Mouse (Mus musculus): ENCODE measurements at regions not wholly inside any gene's neighbourhood (a gene's known extent, or its start where the extent isn't known, plus 50 kb on each side); places are given as distances from the start of the nearest gene placed in this dataset.
"Not testable (repeated sequence)": the region's sequence is repeated elsewhere in the genome, so short reads cannot be mapped to it uniquely, and the experiment has no call there.

GRCm38 (mm10) chr12:54519370-54519769 lies 137.0 kb downstream of the Sptssa start:
- DNase-seq (ENCODE audit: low spot score) = no peak

GRCm38 (mm10) chr12:54517265-54517664 lies 139.1 kb downstream of the Sptssa start:
- DNase-seq (ENCODE audit: low spot score) = no peak

DNA sequence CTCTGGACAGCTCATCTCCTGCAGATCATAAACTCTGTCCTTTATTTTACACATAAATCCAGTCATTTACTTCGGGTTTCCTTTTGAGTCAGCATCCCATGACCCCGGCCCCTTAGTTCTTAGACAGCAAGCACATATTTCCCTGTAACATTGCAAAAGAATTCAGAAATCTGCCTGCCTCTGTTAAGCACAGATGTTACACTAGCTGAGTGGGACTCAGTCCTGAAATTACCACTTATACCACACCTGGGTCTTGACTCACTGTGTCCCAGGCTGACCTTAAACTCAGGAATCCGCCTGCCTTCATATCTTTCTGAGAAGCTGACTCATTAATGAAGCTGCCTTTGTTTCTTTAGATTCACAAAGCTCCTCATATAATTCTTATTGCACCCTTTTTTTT lies 139.9 kb downstream of the Sptssa start:
- DNase-seq (ENCODE audit: low spot score) = no peak

- not testable (repeated sequence) for DNase-seq (ENCODE audit: low spot score)
These were observed 140.3 kb downstream of the Sptssa start for GRCm38 (mm10) chr12:54516039-54516438.

GRCm38 (mm10) chr12:54509903-54510302 lies 146.5 kb downstream of the Sptssa start:
- no peak for DNase-seq (ENCODE audit: low spot score)

DNA sequence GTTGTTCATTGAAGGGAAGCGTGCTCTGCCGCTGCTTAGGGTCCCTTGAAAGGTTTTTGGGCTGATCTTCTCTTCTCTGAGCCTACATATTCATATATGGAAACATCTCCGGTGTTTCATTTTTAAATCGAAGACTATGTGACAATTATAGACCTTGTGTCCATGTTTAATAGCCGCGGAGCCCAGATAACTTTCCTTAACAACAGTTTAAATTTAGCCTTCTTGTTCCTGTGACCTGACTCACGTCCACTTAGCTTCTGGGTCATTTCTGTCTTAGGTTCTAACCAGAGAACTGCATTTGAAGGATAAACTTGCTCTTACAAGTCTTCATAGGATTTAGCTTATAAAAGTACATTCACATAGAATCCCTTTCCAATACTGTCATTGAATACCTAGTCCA lies 153.6 kb downstream of the Sptssa start:
- DNase-seq (ENCODE audit: low spot score) = no peak

DNA sequence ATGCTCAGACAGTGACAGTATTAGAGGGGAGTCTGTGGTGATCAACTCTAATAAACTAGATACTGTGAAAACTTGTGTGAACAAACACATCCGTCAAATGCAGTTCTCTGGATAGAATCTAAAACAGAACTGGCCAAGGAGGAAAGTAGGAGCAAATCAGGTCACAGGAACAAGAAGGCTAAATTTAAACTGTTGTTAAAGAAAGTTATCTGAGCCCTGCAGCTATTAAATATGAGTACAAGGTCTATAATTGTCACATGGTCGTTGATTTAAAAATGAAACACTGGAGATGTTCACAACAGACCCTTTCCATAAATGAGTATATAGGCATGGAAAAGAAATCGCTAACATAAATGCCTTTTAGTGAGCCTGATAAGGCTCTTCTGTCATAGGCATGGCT lies 156.4 kb downstream of the Sptssa start:
- DNase-seq (ENCODE audit: low spot score) = no peak

DNA sequence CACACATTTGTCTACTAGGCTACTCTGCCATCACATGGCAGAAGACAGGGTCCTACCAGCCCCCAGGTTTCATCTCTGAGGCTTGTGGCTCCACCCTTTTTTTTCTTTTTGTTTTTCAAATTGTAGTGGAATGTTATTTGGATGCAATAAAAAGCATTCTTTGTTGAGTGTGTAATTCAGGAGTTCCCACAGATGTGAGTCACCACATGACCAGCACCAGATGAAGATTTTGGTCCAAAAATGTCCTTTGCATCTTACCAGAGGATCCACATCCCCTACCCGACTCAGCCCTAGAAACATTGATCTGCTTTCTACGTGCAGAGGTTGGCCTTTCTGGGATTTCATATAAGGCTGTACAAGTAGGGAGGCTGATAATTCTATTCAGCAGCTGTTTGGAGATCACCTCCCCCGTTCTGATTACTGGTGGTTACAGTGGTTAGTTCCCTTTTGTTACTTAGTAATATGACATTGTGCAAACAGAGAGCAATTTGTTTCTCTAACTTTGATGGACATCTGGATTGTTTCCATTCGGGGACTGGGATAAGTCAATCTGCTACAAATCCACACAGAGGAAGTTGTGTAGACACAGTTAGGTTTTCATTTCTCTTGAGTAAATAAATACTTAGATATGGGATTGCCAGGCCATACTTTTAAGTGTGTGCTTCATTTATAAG lies 160.5 kb downstream of the Sptssa start:
- no peak for DNase-seq (ENCODE audit: low spot score)

DNA sequence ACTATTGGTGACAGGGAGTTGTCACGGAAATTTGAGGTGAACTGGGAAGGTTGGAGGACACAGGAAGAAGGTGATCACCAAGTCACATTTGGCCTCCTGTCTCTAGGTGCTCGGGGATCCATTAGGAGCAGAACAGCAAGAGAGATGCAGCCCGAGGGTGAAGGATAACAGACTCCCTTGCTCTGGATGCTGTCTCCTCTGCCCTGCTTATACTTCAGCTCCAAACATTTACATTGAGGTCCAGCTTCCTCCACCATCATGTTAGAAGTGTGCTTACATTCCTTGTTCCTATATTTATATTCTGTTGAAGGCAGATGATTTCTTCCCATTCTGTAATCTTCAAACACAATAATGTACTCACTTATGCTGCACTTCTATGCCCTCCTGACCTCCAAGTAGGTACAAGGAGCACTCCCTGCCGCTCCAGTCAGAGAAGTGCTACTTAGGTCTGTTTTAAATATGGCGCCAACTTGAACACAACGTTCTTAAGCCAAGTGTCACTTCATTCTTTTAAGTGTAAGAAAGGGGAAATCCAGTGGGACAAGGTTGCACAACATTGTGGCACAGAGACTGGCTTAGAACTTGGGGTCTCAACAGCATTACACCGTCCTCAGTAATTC lies 161.5 kb downstream of the Sptssa start:
- no peak for DNase-seq (ENCODE audit: low spot score)

GRCm38 (mm10) chr12:54492737-54493136 lies 163.6 kb downstream of the Sptssa start:
- no peak for DNase-seq (ENCODE audit: low spot score)

DNA sequence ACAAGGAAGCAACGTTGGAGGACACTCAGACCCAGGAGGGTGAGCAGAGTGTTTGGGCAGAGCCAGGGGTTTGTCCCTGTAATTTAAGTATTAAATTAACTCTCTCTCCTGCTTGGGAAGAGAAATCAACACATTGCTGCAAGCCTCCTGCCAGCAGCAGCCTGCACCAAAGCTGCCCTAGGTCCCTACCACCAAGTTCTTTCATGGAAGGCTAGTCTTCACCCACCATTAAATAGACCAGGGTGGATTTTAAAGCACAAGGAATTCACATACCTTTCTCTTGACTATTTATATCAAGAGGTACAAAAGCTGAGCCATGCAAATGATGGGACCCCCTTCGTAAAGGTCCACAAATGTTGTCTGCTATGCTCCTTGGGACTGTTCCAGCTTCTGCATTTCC lies 165.9 kb downstream of the Sptssa start:
- no peak for DNase-seq (ENCODE audit: low spot score)

DNA sequence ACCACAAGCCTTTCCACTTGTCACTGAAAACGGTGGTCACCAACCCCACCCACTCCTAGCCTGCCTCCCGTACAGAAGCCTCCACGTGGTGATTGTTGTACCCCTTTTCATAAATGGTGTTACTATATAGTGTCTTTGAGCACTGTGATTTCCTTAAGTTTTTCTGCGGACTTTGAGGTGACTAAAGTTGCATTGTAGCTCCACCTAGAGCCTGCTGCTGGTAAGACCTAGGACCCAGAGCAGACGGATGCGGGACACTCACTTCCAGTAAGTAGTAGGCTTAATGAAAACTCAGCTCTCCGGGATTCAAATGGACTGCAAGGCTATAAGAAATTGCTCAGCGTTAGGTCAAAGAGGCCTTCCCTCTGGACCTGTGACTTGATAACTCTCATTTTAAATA lies 166.7 kb downstream of the Sptssa start:
- DNase-seq (ENCODE audit: low spot score) = peak; percentile 82

GRCm38 (mm10) chr12:54487689-54488088 lies 168.7 kb downstream of the Sptssa start:
- DNase-seq (ENCODE audit: low spot score) = no peak

DNA sequence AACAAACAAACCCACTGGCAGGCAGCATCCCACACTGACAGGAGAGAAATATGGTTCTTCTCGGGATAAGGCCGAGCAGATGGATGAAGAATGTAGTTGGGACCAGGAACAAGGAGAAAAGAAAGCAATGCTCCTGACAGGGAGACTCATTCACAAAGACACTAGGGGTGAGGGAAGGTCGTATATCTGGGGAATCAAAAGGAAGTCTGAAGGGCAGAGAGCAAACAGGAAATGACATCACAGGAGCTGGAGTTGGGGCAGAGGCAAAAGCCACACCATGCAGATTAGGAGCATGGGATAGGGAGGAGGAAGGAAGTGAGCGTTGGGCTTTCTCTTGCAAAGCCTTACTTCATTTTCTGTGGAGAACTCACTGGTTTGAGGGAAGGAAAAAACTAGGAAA lies 174.4 kb downstream of the Sptssa start:
- DNase-seq (ENCODE audit: low spot score) = no peak

DNA sequence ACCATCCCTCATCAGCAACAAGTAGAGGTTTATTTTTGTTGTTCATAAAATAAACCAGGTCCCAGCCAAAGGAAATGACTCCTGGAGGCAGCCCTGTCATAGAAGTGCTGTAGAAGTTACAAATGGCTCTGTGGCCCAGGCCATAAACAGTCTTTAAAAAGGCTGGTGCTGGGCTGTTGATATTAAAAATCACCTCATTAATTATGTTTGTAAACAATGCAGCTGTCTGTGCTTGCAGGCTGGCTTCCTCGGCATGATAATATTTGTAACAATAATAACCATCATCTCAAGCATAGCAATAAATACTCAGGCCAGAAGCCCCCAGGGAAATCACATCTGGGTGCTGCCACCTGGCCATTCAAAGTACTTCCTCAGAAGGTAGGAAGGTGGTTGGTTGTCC lies 176.5 kb downstream of the Sptssa start:
- DNase-seq (ENCODE audit: low spot score) = no peak

GRCm38 (mm10) chr12:54472881-54473280 lies 183.5 kb downstream of the Sptssa start:
- no peak for DNase-seq (ENCODE audit: low spot score)

GRCm38 (mm10) chr12:54472407-54472806 lies 184.0 kb downstream of the Sptssa start:
- DNase-seq (ENCODE audit: low spot score) = no peak

DNA sequence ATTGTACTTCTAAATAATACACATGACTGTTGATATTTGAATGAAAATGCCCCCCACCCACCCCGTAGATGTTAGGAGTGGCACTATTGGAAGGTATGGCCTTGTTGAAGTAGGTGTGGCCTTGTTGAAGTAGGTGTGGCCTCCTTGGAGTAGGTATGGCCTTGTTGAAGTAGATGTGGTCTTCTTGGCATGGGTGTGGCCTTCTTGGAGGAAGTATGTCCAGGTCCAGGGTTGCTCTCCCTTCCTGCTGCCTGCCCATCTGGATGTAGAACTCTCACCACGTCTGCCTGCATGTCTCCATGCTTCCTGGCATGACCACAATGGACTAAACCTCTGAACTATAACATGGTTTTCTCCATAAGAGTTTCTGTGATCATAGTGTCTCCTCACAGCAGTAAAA lies 188.7 kb downstream of the Sptssa start:
- no peak for DNase-seq (ENCODE audit: low spot score)

GRCm38 (mm10) chr12:54463806-54464205 lies 192.6 kb downstream of the Sptssa start:
- no peak for DNase-seq (ENCODE audit: low spot score)

GRCm38 (mm10) chr12:54461411-54461810 lies 195.0 kb downstream of the Sptssa start:
- DNase-seq (ENCODE audit: low spot score) = no peak

DNA sequence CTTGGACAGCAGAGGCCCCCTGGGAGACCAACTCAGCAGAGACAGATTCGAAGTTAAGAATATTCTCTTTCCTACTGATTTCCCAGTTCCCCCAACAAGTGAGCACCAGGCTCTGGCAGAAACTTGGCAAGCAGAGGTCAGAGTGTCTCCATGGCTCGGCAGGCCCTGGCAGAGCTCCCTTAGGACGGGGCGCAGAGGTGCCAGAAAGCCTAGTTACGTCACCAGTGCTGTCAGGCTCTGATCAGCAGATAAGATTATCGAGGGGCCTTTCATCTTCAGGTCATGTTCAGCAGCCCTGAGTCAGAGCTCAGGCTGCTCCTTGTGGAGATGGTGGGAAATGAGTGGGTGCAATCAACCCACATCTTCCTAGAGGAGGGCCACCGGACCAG lies 196.2 kb downstream of the Sptssa start:
- DNase-seq (ENCODE audit: low spot score) = no peak

DNA sequence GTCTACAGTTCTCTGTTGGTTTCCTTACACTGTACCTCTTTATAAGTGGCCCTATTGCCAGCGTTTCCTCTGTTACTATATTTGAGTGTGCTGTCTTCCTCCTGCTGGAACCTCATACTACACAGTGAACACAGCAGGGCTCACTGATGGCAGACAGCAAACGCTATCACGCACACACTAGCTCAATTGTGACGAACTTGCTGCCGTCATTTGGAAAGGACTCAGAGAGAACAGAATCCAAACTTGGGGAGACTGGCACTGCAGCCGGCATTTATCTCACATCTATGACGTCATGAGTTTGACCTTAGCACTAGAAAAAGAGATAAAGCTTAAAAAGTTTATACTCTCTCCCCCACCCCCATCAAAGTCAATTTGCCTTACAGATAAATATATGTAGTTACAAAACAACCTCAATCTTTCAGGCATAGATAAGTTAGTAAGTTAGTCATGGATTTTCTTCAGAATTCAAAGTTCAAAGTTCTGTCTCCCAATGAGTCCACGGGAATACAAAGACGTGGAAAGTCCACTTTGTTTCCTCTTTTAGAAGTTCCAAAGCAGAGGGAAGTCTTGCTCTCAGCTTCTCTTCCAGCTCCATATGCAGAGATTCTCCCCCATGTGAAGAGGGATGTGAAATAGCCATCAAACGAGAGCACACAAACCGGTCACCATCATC lies 196.8 kb downstream of the Sptssa start:
- no peak for DNase-seq (ENCODE audit: low spot score)

DNA sequence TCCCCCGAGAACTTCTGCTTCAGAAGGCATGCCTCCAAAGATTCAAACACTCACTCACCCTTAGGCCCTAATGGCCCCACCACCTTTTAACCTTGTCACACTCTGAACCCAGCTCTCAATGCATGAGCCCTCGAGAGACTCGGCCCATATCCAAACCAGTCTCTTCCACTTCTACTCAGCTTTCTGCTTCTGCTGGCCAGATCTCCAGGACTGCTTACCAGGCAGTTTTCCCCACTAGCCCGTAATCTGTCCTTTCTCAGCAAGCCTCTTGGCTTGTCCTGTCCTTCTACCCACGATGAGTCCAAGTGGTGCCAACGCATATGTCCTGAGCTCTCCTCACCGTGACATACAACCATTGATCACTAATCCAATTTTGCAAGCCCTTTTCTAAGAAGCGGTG lies 199.6 kb downstream of the Sptssa start:
- no peak for DNase-seq (ENCODE audit: low spot score)

DNA sequence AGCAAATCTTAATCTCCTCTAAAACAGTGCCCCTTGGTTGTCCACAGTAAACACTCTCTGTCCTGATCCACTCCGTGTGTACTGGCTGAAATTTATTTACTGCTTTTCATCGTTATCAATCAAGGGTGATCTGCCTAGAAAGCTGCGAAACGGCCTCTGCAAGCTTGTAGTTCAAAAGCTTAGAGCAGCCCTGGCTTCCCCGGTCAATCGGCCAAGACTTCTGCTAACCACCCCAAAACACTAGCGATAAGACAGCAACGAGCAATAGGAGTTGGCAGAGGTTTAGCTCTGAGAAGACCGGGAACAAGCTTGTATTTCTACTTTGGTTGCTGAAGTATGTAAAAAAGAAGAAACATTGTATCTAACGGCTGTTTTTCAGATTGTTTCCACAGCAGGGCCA lies 201.8 kb downstream of the Sptssa start:
- DNase-seq (ENCODE audit: low spot score) = peak; percentile 51

Data from testis, postnatal 10 days (tissue).